Mouse (Mus musculus) MEL (cell line): Measurements from ENCODE around the gene Timmdc1.

Source experiments
- MAFK ChIP-seq: IDR thresholded peaks from 2 replicates; pipeline ENCODE4 v1.6.1; 2011; ENCODE audit warnings: low read depth, mild to moderate bottlenecking, low read length, improper control_type of control experiment, borderline replicate concordance
- POLR2A ChIP-seq, 2 experiments: IDR thresholded peaks; 2 replicates each; pipeline ENCODE4 v1.6.1; 2011 to 2012; ENCODE audit warnings: low read length in 2 of 2, mild to moderate bottlenecking in 2 of 2, control low read depth in 1 of 2, improper control_type of control experiment in 1 of 2, low read depth in 1 of 2, moderate library complexity in 1 of 2; ENCODE audit not compliant: control insufficient read depth in 1 of 2, insufficient read depth in 1 of 2, poor library complexity in 1 of 2

- TF ChIP-seq POLR2A (IDR thresholded peaks at IDR 0.05; ENCODE audit: control insufficient read depth in 1 of 2, insufficient read depth in 1 of 2, low read depth in 1 of 2, low read length in 2 of 2, poor library complexity in 1 of 2), result no peak
- no peak for TF ChIP-seq MAFK
Observed at GRCm38 (mm10) chr16:38466089-38466488, 56.4 kb downstream of the Timmdc1 start.
